Mouse (Mus musculus): Measurements from ENCODE around the gene Pla2g4b.

Pla2g4b gene

GRCm38 (mm10) chr2:120065243-120065642, 32.0 kb downstream of the Pla2g4b start:
- DNase-seq, result no peak

GRCm38 (mm10) chr2:120066224-120066623, 33.0 kb downstream of the Pla2g4b start:
- no peak for DNase-seq

DNA sequence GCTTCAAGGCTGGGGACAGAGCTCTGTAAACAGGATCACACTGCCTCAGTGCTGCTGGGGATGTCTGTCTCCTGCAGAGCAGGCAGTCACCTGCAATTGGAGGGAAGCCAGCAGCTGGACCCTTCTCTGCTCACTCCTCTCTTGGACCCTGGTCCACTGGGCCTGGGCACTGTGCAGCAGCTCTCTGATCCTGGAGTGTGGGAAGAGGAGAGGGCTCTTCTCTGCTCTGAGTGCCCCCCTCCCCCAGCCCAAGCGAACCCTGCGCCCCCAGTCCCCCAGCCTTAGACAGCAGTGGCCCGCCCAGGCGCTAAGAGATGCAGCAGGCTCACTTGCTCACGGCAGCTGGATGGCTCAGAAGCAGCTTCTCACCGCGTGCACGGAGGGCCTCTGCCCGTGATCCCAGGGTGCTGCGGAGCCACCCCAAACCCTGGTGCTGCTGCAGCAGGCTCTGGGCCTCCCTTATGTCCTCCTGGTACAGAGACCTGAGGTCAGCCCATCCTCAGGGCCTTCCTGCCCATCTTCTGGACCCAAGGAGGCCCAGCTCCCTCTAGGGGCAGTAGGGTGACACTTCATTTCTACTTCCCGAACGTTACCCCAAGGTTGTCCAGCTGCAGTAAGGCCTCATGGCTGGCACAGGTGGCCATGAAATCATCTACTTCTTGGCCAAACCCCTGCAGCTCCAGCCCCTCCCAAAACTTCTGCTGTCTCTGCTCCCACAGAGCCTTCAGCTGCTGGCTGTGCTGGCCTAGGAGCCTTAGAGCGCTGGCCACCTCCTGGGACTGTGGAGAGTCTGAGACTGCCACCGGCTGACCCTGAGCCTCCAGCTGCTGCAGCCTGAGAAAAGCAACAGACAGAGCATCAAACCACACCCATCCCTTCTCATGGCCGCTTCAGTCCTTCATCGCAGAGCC, 35.6 kb downstream of the Pla2g4b start:
- DNase-seq, result no peak

- DNase-seq, result no peak
These were observed 36.3 kb downstream of the Pla2g4b start for GRCm38 (mm10) chr2:120069466-120069990.

GRCm38 (mm10) chr2:120074096-120074495, 40.9 kb downstream of the Pla2g4b start:
- no peak for DNase-seq

- peak; percentile 46 for DNase-seq
These were observed 43.0 kb downstream of the Pla2g4b start for GRCm38 (mm10) chr2:120076076-120076705.

DNA sequence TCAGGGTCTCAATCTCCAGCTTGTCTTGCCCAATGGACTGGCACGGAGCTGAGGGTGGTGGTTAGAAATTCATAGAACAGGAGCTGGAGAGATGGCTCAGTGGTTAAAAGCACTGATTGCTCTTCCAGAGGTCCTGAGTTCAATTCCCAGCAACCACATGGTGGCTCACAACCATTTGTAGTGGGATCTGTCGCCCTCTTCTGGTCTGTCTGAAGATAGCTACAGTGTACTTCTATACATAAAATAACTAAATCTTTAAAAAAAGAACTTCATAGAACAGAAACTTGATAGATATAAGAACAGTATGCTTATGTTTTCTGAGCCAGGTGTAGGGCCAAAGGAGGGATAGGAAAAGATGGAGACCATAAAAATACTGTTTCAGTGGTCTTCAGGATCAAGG, 49.2 kb downstream of the Pla2g4b start:
- DNase-seq, result no peak

DNA sequence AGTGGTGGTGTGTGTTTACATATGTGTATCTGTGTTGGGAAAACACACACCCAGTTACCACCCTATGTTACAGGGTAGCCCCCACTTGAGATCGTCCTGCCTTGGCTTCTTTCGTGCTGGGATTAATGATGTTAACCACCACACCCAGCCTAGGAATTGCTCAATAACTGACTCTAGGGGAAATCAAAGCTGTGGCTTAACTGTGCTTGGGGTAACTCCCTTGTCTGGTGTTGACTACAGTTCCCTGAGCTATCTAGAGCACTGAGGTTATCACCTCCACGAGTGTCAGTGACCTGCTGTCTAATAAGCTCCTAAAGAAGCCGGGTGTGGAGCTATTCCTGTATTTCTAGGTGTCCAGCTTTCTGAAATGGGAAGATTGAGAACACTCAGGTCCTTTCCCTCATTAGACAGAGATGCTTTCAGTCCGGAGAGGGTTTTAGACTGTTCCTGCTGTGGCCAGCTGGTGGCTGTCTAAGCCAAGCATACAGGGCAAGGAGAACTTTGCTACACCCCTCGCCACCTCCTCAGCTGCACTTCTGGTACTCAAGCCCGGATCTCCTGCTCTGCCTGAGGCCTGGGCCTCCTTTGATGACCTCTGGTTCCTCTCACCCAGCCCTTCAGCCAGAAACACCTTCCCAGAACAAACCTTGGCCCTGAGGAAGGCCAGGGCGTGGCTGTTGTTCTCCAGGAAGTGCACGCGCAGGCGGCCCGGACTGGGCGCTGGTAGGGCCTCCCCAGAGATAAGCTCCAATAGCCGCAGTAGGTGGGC, 51.6 kb downstream of the Pla2g4b start:
- no peak for DNase-seq

DNA sequence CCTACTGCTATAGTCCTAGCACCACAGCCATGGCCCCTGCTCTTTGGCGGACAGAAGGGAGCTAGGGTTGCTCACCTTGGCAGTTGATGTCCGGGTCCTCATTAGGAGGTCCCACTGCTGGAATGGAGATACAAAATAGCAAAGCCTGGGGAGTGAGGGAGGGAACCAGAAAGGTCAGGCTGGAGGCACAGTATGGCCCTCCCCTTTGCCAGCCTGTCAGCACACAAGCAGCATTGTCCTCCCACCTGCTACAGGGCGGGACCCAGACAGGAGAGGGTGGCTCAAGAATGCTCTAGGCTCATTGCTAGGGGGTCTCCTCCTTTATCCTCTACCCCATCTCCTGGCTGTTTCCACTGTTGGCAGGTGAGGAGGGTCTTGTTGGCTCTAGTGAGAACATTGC, 52.8 kb downstream of the Pla2g4b start:
- DNase-seq, result no peak

- no peak for DNase-seq
These were observed 54.2 kb downstream of the Pla2g4b start for GRCm38 (mm10) chr2:120087391-120087790.

- DNase-seq, result no peak
These were observed 54.7 kb downstream of the Pla2g4b start for GRCm38 (mm10) chr2:120087897-120088296.

- no peak for DNase-seq
These were observed 57.8 kb downstream of the Pla2g4b start for GRCm38 (mm10) chr2:120090979-120091378.
